Mouse (Mus musculus) midbrain, postnatal 0 days (tissue): ENCODE data around the gene Tctex1d2. TPM values are rescaled to one million over a fixed set of nuclear protein-coding genes. Genes with fewer than 3 reads are reported as not detected.

ENCODE experiments used
- ATAC-seq: fragments of 200-750 bp; cut with Nextera tagmentation; 2 replicates; pipeline ENCODE4 v1.8.0; 2017; ENCODE audit warnings: moderate number of reproducible peaks, mild to moderate bottlenecking, moderate TSS enrichment, moderate library complexity; ENCODE audit not compliant: low FRiP score
- DNase-seq: peaks from one replicate; pipeline ENCODE4 v3.0.0-alpha.2; 2015; ENCODE audit warnings: low spot score
- H3K27ac ChIP-seq: fragments of 300-500 bp; sonication (generic); 2 replicates; pipeline ENCODE4 v1.5.1; 2014; ENCODE audit warnings: low read depth, mild to moderate bottlenecking, low read length, mixed read lengths
- H3K27me3 ChIP-seq: fragments of 300-500 bp; sonication (generic); 2 replicates; pipeline ENCODE4 v1.6.1; 2014; ENCODE audit warnings: low read length, control low read depth, mixed read lengths; ENCODE audit not compliant: insufficient read depth
- H3K36me3 ChIP-seq: fragments of 300-500 bp; sonication (generic); 2 replicates; pipeline ENCODE4 v1.6.1; 2014; ENCODE audit warnings: low read length, control low read depth, mixed read lengths; ENCODE audit not compliant: insufficient read depth
- H3K4me1 ChIP-seq: fragments of 300-500 bp; sonication (generic); 2 replicates; pipeline ENCODE4 v1.6.1; 2014; ENCODE audit warnings: mild to moderate bottlenecking, control low read depth, antibody characterized with exemption, low read length, mixed read lengths; ENCODE audit not compliant: insufficient read depth
- H3K4me2 ChIP-seq: fragments of 300-500 bp; sonication (generic); 2 replicates; pipeline ENCODE4 v1.6.1; 2014; ENCODE audit warnings: low read depth, mild to moderate bottlenecking, low read length, mixed read lengths; ENCODE audit not compliant: poor library complexity, severe bottlenecking
- H3K4me3 ChIP-seq: fragments of 300-500 bp; sonication (generic); 2 replicates; pipeline ENCODE4 v1.5.1; 2014; ENCODE audit warnings: low read depth, mild to moderate bottlenecking, low read length, moderate library complexity
- H3K9ac ChIP-seq: fragments of 300-500 bp; sonication (generic); replicated peaks from 2 replicates; pipeline ENCODE4 v1.6.1; 2014; ENCODE audit warnings: mild to moderate bottlenecking, low read length, moderate library complexity, mixed read lengths; ENCODE audit not compliant: poor library complexity, severe bottlenecking
- H3K9me3 ChIP-seq: fragments of 300-500 bp; sonication (generic); 2 replicates; pipeline ENCODE4 v1.6.1; 2016; ENCODE audit warnings: low read length, control low read depth
- CTCF ChIP-seq: IDR thresholded peaks from 2 replicates; pipeline ENCODE4 v1.5.1; 2016; ENCODE audit warnings: antibody characterized with exemption, mild to moderate bottlenecking
- WGBS: fragments of 180-500 bp; shearing (Covaris S2); extraction: QIAGEN DNeasy Blood & Tissue Kit; methylation state at CpG from one replicate; pipeline ENCODE4 v1.1.7; 2014; 5-methylcytosine and 5-hydroxymethylcytosine counted together
- polyA plus RNA-seq: library from polyadenylated mRNA; unstranded; fragments of >200 nt; fragmentation: Nextera tagmentation; extraction: Ambion mirVana; gene quantifications from 2 replicates; pipeline ENCODE4 v1.2.1, GENCODE M21; 2015
- total RNA-seq: library from RNA; depleted of rRNA; stranded (reverse); fragments of >200 nt; gene quantifications from 2 replicates; pipeline ENCODE4 v1.2.3, GENCODE M21; 2014

Tctex1d2 gene
- total and polyA plus RNA-seq, 2 experiments from 2014 or later = 18.1 to 56.7 TPM

- no peaks in the 10 kb centered on the region for H3K36me3 ChIP-seq
- H3K27me3 ChIP-seq = no peaks in the 10 kb centered on the region
- TF ChIP-seq CTCF = no peak
- no peak within 1 kb of the TSS for H3K9ac ChIP-seq
- WGBS = 84% methylated on average over 7 of the region's 7 CpGs
- no peak for ATAC-seq
- H3K27ac ChIP-seq = no peak within 1 kb of the TSS
- no peak within 1 kb of the TSS for H3K4me3 ChIP-seq
- no peak within 1 kb of the TSS for H3K4me2 ChIP-seq
- no peak for DNase-seq
- no peaks in the 10 kb centered on the region for H3K9me3 ChIP-seq
- H3K4me1 ChIP-seq = no peaks in the 10 kb centered on the region
Observed at GRCm38 (mm10) chr16:32400267-32400666, 19.2 kb upstream of the Tctex1d2 start, which contains the start of gene Tm4sf19. Gene Tm4sf19, plus strand, starts transcription at chr16:32400506.

GRCm38 (mm10) chr16:32401335-32401965 lies 18.1 kb upstream of the Tctex1d2 start:
- no peak for ATAC-seq
- Histone ChIP-seq H3K9ac (no peak overlapping the region), H3K27me3 (no peaks in the 10 kb centered on the region), H3K9me3 (no peaks in the 10 kb centered on the region), H3K4me2 (no peak overlapping the region), H3K27ac (no peak overlapping the region), H3K4me1 (no peaks in the 10 kb centered on the region), H3K36me3 (no peaks in the 10 kb centered on the region), H3K4me3 (no peak overlapping the region)
- 83% methylated on average over 9 of the region's 9 CpGs for WGBS
- no peak for TF ChIP-seq CTCF
- no peak for DNase-seq

GRCm38 (mm10) chr16:32402818-32403217 lies 16.7 kb upstream of the Tctex1d2 start:
- Histone ChIP-seq H3K9me3 (no peaks in the 10 kb centered on the region), H3K27ac (no peak overlapping the region), H3K4me1 (no peaks in the 10 kb centered on the region), H3K4me2 (no peak overlapping the region), H3K4me3 (no peak overlapping the region), H3K9ac (no peak overlapping the region), H3K27me3 (no peaks in the 10 kb centered on the region), H3K36me3 (no peaks in the 10 kb centered on the region)
- ATAC-seq (no peak), DNase-seq (no peak)
- 92% methylated on average over 3 of the region's 3 CpGs for WGBS
- TF ChIP-seq CTCF = no peak

GRCm38 (mm10) chr16:32405716-32406115 lies 13.8 kb upstream of the Tctex1d2 start:
- Histone ChIP-seq H3K9me3 (no peaks in the 10 kb centered on the region), H3K9ac (no peak overlapping the region), H3K27ac (no peak overlapping the region), H3K4me1 (no peaks in the 10 kb centered on the region), H3K36me3 (no peaks in the 10 kb centered on the region), H3K27me3 (no peaks in the 10 kb centered on the region), H3K4me3 (no peak overlapping the region), H3K4me2 (no peak overlapping the region)
- no peak for DNase-seq
- TF ChIP-seq CTCF = no peak
- 93% methylated on average over 9 of the region's 9 CpGs for WGBS
- ATAC-seq = no peak

- ATAC-seq (no peak), DNase-seq (no peak)
- no peak overlapping the region for H3K4me3 ChIP-seq
- no peaks in the 10 kb centered on the region for H3K9me3 ChIP-seq
- no peaks in the 10 kb centered on the region for H3K4me1 ChIP-seq
- H3K4me2 ChIP-seq = no peak overlapping the region
- no peaks in the 10 kb centered on the region for H3K36me3 ChIP-seq
- no peak overlapping the region for H3K9ac ChIP-seq
- no peak overlapping the region for H3K27ac ChIP-seq
- H3K27me3 ChIP-seq = no peaks in the 10 kb centered on the region
- no peak for TF ChIP-seq CTCF
- WGBS = 74% methylated on average over 6 of the region's 6 CpGs
Observed at GRCm38 (mm10) chr16:32406671-32407070, 12.8 kb upstream of the Tctex1d2 start.

GRCm38 (mm10) chr16:32407730-32408129 lies 11.8 kb upstream of the Tctex1d2 start:
- no peak overlapping the region for H3K9ac ChIP-seq
- H3K27me3 ChIP-seq = no peaks in the 10 kb centered on the region
- H3K9me3 ChIP-seq = no peaks in the 10 kb centered on the region
- WGBS = 81% methylated on average over 10 of the region's 10 CpGs
- DNase-seq (no peak), ATAC-seq (no peak)
- H3K27ac ChIP-seq = no peak overlapping the region
- H3K4me3 ChIP-seq = no peak overlapping the region
- H3K4me1 ChIP-seq = no peaks in the 10 kb centered on the region
- no peak for TF ChIP-seq CTCF
- H3K36me3 ChIP-seq = no peaks in the 10 kb centered on the region
- H3K4me2 ChIP-seq = no peak overlapping the region
